Mouse (Mus musculus) activated CD4-positive, CD25-positive, alpha-beta regulatory T cell, adult 4 months (primary cell): Measurements from ENCODE around the gene Cryab. TPM values are rescaled to one million over a fixed set of nuclear protein-coding genes. Genes with fewer than 3 reads are reported as not detected.

Experiments
- ATAC-seq: one replicate; pipeline ENCODE4 v1.8.0; 2017
- polyA plus RNA-seq, 2 experiments: library from polyadenylated mRNA; unstranded; fragments of 100-300 nt; shearing (Covaris generic); gene quantifications; one replicate each; pipeline ENCODE4 v1.2.1; 2017

Gene Cryab
- polyA plus RNA-seq, 2 experiments from 2014 or later, result 3.7 to 4.5 TPM

DNA sequence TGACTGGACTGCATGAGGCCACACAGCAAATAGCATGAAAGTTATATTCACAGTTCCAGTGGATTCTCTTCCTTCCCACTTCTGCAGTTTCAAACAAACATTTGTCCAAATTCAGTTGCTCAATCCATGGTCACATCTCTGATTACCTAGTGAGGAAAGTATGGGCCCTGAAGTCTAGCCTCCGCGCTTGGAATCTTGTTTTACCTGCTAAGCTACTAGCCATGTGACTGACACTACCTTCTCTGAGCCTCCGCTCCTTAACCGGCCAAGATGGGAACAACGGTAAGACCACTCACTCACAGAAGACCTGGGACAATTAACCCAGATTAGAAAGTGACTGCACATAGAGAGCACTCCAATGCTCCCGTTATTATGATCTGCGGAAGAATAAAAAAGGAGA lies 5.3 kb upstream of the Cryab start:
- no peak for ATAC-seq

DNA sequence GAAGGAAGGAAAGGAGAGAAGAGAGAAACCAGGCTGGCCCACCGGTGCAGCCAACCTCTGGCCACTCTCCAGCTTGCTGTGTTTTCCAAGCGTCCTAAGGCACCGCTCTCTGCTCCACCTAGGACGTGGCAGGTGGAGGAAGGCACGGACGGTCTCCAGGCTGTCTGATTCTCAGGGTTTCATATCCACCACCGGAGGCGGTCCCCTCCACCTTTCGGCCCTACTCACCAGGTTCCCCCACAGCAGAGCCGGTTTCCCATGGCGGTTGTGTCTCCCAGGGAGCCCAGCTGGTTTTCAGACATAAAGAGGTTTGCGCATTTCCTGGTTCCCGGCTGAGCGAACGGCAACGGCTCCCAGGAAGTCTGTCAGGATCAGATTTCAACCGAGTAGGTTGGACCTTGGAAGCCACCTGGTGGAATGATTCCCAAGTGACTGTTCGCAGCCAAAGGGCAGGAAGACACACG lies 4.9 kb upstream of the Cryab start, which contains the start of gene 2310030G06Rik:
Gene 2310030G06Rik, minus strand, starts transcription at position 323 of the 464 bp plus-strand sequence.
- no peak for ATAC-seq

DNA sequence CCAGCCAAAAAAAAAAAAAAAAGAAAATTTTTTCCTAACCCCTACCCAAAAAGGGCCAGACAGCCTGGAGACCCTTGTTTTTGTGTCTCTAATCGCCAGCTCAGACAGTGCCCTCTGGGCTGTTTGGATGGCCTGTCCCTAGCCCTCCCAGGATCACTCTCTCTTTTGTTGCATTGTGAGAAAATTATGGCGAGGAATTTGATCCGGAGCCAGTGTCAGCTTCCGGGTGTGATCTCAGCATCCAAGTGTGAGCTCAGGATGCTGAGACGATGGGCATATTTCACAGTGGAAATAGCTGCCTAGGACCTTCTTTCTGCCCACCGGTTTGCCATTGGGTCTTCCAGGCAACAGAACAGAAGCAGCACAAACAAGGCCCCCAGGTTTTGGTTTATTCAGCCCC lies 419 bp upstream of the Cryab start:
- ATAC-seq, result no peak

- ATAC-seq, result no peak
Measured at GRCm38 (mm10) chr9:50752054-50752602, 1.0 kb downstream of the Cryab start, which contains the start of gene Hspb2. Hspb2 (minus strand) TSS chr9:50752354.

- ATAC-seq, result no peak
Measured at GRCm38 (mm10) chr9:50752784-50753615, 1.9 kb downstream of the Cryab start.

DNA sequence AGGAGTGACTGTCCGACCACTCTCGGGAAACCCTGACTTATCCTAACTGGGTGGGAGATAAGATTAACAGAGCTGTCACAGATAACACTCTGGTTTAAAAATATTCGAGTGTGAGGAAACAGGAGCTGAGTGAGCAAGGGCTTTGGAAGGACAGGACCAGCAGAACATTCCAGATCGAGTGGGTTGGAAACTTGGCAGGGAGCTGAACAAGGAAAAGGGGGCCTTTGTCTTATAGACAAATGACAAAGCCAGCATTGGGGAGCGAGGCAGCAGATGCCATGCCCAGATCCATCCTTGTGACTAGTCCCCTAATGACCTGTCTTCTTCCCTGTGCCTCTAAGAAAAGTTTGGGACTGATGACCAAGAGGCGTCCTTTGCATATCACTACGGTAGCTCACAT lies 2.8 kb downstream of the Cryab start:
- no peak for ATAC-seq

DNA sequence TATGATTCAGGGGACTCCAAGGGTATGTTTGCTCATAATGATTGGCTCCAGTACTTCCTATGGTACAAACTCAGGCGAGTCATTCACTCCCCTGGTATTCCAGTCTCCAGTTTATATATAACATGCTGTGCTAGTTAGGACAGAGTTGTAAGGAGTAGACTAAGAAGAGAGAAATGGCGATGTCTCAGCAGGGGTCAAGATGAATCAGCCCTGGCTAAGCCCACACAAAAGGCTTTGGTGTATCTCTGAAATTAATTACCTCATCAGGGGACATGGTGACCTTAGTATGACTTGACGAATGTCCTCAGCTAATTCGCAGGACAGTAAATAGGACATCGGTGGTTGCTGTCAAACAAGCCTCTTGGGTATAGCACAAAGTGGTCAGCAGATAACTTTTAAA lies 5.6 kb downstream of the Cryab start:
- ATAC-seq, result no peak

- ATAC-seq, result no peak
Measured at GRCm38 (mm10) chr9:50761520-50762243, 10.6 kb downstream of the Cryab start.

- no peak for ATAC-seq
Measured at GRCm38 (mm10) chr9:50763331-50763730, 12.2 kb downstream of the Cryab start.

DNA sequence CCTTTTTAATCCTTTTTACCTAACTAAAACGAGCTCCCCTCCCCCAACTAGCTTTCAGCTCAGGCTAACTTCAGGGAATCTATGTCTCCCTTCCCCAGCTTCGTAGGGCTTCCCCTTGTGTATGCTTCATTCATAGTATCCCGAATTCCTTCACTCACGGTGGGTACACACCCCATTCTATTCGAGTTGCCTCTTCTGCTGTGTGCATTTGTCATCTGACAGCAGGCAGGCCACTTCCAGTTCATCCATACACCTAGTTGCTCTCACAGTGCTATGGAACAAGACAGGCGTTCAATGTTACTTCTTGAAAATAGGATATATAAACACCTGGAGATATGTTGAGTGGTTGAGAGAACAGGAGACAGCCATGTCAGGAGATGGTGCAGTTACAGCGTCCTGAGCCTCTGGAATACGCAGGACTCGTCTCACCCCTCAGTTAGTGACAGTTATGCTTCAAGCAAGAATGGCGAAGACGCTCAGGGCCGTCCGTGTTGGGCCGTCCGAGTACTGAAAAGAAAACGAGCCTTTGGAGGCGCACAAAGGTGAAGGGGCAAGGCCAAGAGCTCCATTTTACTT lies 16.5 kb downstream of the Cryab start:
- no peak for ATAC-seq

DNA sequence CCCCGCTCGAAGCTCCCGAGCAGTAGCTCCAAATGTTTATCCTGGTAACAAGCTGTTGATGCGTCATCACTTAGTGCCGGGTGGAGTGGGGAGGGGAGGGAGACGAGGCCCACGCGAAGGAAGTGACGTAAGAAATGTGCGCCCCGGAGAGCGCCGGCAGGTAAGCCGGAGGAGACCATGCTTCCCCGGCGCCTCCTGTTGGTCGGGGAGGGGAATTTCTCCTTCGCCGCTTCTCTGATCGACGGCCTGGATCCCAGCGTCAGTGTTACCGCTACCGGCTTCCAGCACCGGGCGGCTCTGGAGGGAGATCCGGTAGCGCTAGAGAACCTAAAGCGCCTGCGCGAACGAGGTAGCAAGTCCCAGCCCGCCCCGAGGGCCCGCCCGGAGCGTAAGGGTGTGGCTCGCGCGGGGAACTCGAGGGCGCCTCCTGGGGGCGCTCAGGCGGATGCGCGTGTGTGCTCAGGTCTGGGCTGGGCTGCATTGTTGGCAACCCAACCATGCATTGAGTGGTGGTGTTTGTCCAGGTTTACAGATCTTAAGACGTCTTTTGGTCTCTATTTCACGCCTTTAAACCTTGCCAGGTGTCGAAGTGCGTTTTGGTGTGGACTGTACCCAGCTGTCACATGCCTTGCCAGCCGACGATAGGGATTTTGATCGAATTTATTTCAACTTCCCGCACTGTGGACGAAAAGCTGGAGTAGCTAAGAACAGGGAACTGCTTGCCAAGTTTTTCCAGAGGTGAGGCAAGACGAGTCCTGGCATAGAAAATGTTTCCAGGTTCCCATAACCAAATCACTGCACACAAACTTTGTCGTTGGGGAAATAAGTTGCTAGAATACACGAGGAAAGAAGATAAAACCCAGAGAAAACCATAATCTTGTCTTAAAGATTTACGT lies 17.2 kb downstream of the Cryab start, which contains the start of gene Fdxacb1:
Gene Fdxacb1, plus strand, starts transcription at position 130 of the 896 bp plus-strand sequence.
- peak; percentile 94 for ATAC-seq

GRCm38 (mm10) chr9:50770011-50770410 lies 18.9 kb downstream of the Cryab start:
- no peak for ATAC-seq

GRCm38 (mm10) chr9:50774026-50774462 lies 22.9 kb downstream of the Cryab start:
- ATAC-seq, result no peak

DNA sequence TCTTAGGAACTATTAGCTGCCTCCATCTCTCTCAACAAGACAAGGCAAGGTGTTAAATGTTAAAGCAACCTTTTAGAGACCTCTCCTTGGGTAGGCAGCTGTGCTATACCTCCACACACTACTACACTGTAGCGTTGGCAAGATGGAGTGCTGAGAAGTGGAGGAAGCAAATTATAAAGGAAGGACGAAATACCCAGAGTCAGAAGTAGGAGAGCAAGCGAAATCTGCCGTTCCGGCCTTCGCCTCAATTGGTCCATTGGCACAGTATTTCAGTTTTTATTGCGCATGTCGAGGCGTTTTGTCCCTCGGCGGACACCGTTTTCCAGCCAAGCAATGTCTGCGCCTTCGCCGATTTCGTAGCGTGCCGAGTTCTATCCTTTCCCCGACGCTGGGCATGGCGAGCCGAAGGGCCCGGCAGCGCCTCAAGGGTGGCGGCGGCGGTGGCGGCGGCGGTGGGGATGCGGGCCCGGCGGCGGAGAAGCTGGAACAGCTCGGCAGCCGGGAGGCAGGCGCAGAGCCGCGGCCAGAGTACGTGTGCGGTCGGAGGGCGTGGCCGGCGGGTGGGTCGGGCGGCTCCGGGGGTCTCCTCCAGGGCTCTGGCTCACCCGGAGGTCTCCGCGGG lies 24.0 kb downstream of the Cryab start, which contains the start of the genes Alg9 and 1110032A03Rik:
Gene Alg9, plus strand, starts transcription at position 29 of the 622 bp plus-strand sequence.
Gene 1110032A03Rik, minus strand, starts transcription at position 530 of the 622 bp plus-strand sequence.
- peak; percentile 71 for ATAC-seq

GRCm38 (mm10) chr9:50775662-50776126 lies 24.6 kb downstream of the Cryab start:
- ATAC-seq, result peak; percentile 22

DNA sequence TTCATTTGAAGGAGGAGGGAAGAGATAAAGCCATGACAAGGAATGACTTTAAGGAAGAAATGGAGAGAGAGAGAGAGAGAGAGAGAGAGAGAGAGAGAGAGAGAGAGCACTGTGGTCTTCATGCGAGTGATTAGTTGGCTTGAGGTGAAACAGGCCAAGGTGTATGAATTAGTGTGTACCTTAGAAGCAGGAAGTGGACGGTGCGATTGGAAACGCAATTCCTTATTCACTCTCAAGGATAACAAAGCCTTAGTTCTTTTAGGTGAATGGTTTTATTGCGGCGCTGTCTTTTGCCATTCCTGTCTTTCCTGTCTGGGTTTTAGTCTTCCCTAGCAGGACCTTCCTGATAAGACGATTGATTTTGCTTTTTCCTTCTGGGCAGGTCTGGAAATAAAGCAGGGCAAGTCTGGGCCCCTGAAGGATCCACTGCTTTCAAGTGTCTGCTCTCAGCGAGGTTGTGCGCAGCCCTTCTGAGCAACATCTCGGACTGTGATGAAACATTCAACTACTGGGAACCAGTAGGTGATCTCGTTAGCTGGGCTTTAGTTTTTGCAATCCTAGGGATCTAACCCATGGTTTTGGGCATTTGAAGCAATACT lies 25.1 kb downstream of the Cryab start:
- ATAC-seq, result no peak

GRCm38 (mm10) chr9:50782155-50782554 lies 31.0 kb downstream of the Cryab start:
- ATAC-seq, result peak; percentile 66

- ATAC-seq, result no peak
Measured at GRCm38 (mm10) chr9:50795266-50795665, 44.1 kb downstream of the Cryab start.

DNA sequence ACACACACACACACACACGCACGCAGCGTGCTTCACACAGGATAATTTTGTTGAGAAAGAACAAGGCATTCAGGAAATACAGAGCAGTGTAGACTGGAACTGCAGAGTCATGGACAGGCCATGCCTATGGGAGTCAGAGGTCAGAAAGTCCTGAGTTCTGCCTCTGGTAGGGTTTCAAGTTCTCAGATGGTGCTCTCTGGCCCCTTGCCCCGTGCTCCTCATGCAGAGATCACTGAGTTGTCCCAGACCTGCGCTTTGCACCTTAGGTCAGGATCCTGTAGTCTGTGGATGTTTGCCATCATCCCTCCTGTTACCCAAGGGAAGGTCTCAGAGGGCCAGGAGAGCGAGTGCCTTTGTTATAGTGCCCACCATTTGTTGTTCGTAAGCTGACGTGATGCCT lies 45.7 kb downstream of the Cryab start:
- ATAC-seq, result no peak

GRCm38 (mm10) chr9:50797641-50798040 lies 46.5 kb downstream of the Cryab start:
- no peak for ATAC-seq
